Mouse (Mus musculus): ENCODE data around the gene Myo5c. TPM values are rescaled to one million over a fixed set of nuclear protein-coding genes. Genes with fewer than 3 reads are reported as not detected.

Myo5c gene
- polyA plus RNA-seq, 1 experiment from 2014 or later = 1.0 TPM

DNA sequence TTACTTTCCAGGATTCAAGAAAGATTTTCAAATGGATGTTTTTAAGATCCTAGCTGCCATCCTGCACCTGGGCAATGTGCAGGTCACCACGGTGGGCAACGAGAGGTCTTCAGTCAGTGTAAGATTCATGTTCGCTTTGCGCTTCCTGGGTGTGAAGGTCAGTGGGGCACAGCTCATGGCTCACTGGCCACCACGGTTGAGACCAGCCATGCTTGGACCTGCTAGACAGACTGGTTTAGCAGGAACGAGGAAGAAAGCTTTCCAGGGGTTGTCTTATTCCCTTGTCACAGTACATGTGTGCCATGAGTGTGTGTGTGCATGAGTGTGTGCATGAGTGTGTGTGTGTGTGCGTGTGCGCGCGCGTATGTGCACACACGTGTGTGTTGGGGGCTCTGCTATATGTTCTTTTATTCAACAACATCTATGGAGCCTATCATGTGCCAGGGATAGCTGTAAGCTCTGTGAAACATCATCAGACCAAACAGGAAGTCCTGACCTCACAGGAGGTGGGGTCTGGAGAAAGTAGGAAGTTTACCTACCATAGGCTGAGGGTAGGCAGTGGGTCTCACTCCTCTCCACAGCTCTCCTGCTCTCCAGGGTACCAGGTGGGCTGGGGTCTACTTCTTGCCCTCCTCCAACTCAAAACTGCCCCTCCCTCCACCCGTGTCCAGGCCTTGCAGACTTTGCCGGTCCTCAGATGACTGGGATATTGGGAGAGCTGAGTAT lies 24.2 kb downstream of the Myo5c start:
- Histone ChIP-seq H3K9ac (replicated peaks; ENCODE audit: low read length) (no peak overlapping the region), H3K4me2 (ENCODE audit: low read depth, low read length) (no peak overlapping the region), H3K9me3 (replicated peaks; ENCODE audit: control insufficient read depth, low read length) (no peaks in the 10 kb centered on the region), H3K27ac (replicated peaks; ENCODE audit: low read depth, low read length) (no peak overlapping the region), H3K36me3 (replicated peaks; ENCODE audit: control insufficient read depth, insufficient read depth, low read depth, low read length) (no peaks in the 10 kb centered on the region), H3K27me3 (ENCODE audit: control insufficient read depth, insufficient read depth, low read length) (no peaks in the 10 kb centered on the region), H3K4me3 (ENCODE audit: low read depth, low read length) (no peak overlapping the region), H3K4me1 (ENCODE audit: control insufficient read depth, insufficient read depth, low read length) (no peaks in the 10 kb centered on the region; the same call in 1 of the 2 replicates)
- no peak for ATAC-seq (replicated peaks; ENCODE audit: insufficient number of reproducible peaks, low FRiP score, low TSS enrichment, low read depth)
- 86% methylated on average over 14 of the region's 14 CpGs for WGBS
- DNase-seq (ENCODE audit: low spot score) = no peak

DNA sequence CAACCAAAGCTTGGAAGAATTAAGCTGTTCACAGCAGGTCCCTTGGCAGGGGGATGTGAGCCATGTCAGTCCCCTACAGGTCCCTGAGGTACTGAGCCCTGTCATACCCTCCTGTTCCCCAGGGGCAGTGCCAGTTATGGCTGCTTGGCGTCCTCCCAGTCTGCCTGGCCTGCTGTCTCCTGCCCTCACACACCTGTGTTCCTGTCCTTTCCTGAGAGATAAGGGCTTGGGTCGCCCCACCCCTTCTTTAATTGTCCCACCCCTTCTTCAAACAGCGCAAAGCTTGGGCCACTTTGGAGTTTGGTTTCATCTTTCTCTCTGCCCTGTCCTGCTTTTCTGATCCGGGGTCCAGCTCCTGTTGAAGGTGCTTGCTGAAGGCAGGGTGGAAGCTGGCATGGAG lies 27.0 kb downstream of the Myo5c start:
- H3K27ac ChIP-seq (replicated peaks; ENCODE audit: low read depth, low read length) = no peak overlapping the region
- no peak for ATAC-seq (replicated peaks; ENCODE audit: insufficient number of reproducible peaks, low FRiP score, low TSS enrichment, low read depth)
- no peak overlapping the region for H3K4me3 ChIP-seq (ENCODE audit: low read depth, low read length)
- H3K36me3 ChIP-seq (replicated peaks; ENCODE audit: control insufficient read depth, insufficient read depth, low read depth, low read length) = no peaks in the 10 kb centered on the region
- 63% methylated on average over 4 of the region's 4 CpGs for WGBS
- H3K4me2 ChIP-seq (ENCODE audit: low read depth, low read length) = no peak overlapping the region
- no peak overlapping the region for H3K9ac ChIP-seq (replicated peaks; ENCODE audit: low read length)
- no peaks in the 10 kb centered on the region for H3K9me3 ChIP-seq (replicated peaks; ENCODE audit: control insufficient read depth, low read length)
- no peak for DNase-seq (ENCODE audit: low spot score)
- peaks cover 3% of the 10 kb centered on the region; the same call in 1 of the 2 replicates for H3K4me1 ChIP-seq (ENCODE audit: control insufficient read depth, insufficient read depth, low read length)
- H3K27me3 ChIP-seq (ENCODE audit: control insufficient read depth, insufficient read depth, low read length) = no peaks in the 10 kb centered on the region

DNA sequence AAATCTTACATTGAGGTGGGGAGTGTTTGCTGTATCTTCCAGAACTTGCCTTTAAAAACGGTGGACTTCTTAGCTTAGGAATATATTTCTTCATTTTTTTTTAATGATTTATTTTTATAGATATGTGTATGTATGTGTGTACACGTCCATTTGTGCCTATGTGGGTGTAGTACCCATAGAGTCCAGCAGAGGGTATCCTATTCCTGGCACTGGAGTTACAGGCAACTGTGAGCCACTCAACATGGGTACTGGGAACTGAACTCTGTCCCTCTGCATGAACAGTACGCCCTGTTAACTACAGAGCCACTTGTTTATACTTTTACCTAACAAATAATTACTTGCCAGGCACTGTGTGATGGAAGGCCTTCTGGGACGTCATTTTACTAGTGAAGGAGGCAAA lies 27.8 kb downstream of the Myo5c start:
- H3K9ac ChIP-seq (replicated peaks; ENCODE audit: low read length) = no peak overlapping the region
- H3K4me2 ChIP-seq (ENCODE audit: low read depth, low read length) = no peak overlapping the region
- ATAC-seq (replicated peaks; ENCODE audit: insufficient number of reproducible peaks, low FRiP score, low TSS enrichment, low read depth) = no peak
- no peak overlapping the region for H3K4me3 ChIP-seq (ENCODE audit: low read depth, low read length)
- H3K27ac ChIP-seq (replicated peaks; ENCODE audit: low read depth, low read length) = no peak overlapping the region
- no peaks in the 10 kb centered on the region for H3K36me3 ChIP-seq (replicated peaks; ENCODE audit: control insufficient read depth, insufficient read depth, low read depth, low read length)
- no peaks in the 10 kb centered on the region for H3K9me3 ChIP-seq (replicated peaks; ENCODE audit: control insufficient read depth, low read length)
- peak; percentile 26 for DNase-seq (ENCODE audit: low spot score)
- WGBS = 87% methylated on average over 4 of the region's 4 CpGs
- peaks cover 3% of the 10 kb centered on the region; the same call in 1 of the 2 replicates for H3K4me1 ChIP-seq (ENCODE audit: control insufficient read depth, insufficient read depth, low read length)
- no peaks in the 10 kb centered on the region for H3K27me3 ChIP-seq (ENCODE audit: control insufficient read depth, insufficient read depth, low read length)

DNA sequence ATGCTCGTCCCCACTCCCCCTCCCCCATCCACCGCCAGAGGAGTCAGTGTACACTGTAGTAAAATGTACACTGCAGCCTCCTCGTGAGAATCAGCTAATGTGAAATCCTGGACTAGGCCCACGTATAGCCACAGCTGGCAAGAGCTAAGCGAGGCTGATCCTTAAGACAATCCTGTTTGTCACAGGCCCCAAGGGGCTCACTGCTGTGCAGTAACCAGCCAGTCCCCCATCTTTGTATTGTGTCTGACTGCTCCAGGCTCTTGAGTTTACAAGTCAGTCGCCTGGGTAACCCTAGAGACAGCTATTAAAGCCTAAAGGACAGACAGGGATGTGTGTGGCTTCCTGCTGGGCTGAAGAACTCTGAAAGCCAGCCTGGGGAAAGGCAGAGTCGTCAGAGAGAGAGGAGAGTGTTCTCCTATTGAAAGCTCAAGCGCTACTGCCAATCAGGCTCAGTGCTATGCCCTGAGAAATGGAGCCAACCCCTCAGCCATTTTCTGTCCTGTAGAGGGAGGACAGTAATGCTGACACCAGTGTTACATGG lies 29.6 kb downstream of the Myo5c start:
- Histone ChIP-seq H3K4me1 (ENCODE audit: control insufficient read depth, insufficient read depth, low read length) (peaks cover 3% of the 10 kb centered on the region; the same call in 1 of the 2 replicates), H3K9me3 (replicated peaks; ENCODE audit: control insufficient read depth, low read length) (no peaks in the 10 kb centered on the region), H3K36me3 (replicated peaks; ENCODE audit: control insufficient read depth, insufficient read depth, low read depth, low read length) (no peaks in the 10 kb centered on the region), H3K9ac (replicated peaks; ENCODE audit: low read length) (no peak overlapping the region), H3K27me3 (ENCODE audit: control insufficient read depth, insufficient read depth, low read length) (no peaks in the 10 kb centered on the region), H3K4me3 (ENCODE audit: low read depth, low read length) (no peak overlapping the region), H3K4me2 (ENCODE audit: low read depth, low read length) (no peak overlapping the region), H3K27ac (replicated peaks; ENCODE audit: low read depth, low read length) (no peak overlapping the region)
- DNase-seq (ENCODE audit: low spot score) (peak; percentile 43), ATAC-seq (replicated peaks; ENCODE audit: insufficient number of reproducible peaks, low FRiP score, low TSS enrichment, low read depth) (peak; percentile 79)
- WGBS = 11% methylated on average over 8 of the region's 8 CpGs

DNA sequence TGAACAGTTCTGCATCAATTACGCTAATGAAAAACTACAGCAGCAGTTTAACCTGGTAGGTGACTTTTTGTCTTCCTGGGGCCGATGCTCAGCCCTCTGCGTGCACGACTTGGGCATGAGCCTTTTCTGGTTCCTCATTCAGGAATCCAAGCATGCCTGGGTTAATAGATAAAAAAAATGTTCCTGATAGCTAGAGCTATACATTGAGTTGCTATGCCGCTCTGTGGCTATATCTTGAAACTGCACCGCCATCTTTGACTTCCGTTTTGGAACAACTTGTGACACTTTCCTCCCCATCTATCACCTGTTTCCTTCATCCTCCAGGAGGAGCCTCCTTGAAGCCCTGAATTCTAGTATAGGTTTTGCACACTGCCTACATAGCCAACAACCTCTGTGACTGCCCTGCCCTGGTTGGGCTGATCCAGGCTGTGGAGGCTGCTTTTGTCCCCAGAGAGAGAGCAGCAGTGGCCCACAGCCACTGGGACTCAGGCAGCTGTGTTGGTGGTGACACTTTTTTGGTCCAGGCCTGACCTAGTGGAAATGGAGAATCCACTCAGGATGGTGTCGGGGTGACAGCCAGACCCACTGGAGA lies 30.5 kb downstream of the Myo5c start:
- Histone ChIP-seq H3K36me3 (replicated peaks; ENCODE audit: control insufficient read depth, insufficient read depth, low read depth, low read length) (no peaks in the 10 kb centered on the region), H3K4me3 (ENCODE audit: low read depth, low read length) (no peak overlapping the region), H3K9ac (replicated peaks; ENCODE audit: low read length) (no peak overlapping the region), H3K4me1 (ENCODE audit: control insufficient read depth, insufficient read depth, low read length) (peaks cover 3% of the 10 kb centered on the region; the same call in 1 of the 2 replicates), H3K27me3 (ENCODE audit: control insufficient read depth, insufficient read depth, low read length) (no peaks in the 10 kb centered on the region), H3K4me2 (ENCODE audit: low read depth, low read length) (no peak overlapping the region), H3K27ac (replicated peaks; ENCODE audit: low read depth, low read length) (no peak overlapping the region), H3K9me3 (replicated peaks; ENCODE audit: control insufficient read depth, low read length) (no peaks in the 10 kb centered on the region)
- WGBS = 74% methylated on average over 8 of the region's 8 CpGs
- no peak for DNase-seq (ENCODE audit: low spot score)
- no peak for ATAC-seq (replicated peaks; ENCODE audit: insufficient number of reproducible peaks, low FRiP score, low TSS enrichment, low read depth)

DNA sequence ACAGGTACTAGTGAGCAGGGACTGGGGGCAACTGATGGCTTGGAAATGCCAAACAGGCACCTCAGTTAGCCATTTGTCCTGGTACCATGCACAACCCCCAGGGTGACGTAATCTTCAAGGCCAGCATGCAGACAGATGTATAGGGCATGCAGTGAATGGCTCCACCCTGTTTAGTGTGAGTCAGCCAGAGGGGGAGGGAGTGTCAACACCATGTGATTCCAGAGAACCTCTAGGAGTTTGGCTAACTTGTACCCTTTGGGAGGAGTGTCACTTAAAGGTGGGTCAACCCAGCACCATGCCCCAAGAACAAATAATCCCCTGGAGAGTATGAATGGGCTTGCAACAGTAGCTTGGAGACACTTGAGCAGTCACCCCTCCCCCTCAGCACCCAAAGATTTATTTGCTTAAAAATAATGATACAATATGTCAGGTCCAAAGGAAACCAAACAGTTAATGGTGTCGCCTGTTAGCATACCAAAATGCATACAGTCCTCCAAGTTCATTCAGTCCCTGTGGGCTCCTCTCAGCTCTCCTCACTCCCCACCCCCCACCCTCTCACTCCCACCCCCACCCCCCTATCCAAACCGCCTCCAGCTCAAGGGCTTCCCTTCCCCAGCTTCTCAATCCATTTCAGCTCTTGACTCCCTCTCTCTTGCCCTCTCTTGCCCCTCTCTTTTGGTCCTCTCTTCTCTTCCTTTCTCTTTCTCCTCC lies 32.3 kb downstream of the Myo5c start:
- ATAC-seq (replicated peaks; ENCODE audit: insufficient number of reproducible peaks, low FRiP score, low TSS enrichment, low read depth) (no peak), DNase-seq (ENCODE audit: low spot score) (no peak)
- Histone ChIP-seq H3K9ac (replicated peaks; ENCODE audit: low read length) (no peak overlapping the region), H3K4me3 (ENCODE audit: low read depth, low read length) (no peak overlapping the region), H3K27ac (replicated peaks; ENCODE audit: low read depth, low read length) (no peak overlapping the region), H3K36me3 (replicated peaks; ENCODE audit: control insufficient read depth, insufficient read depth, low read depth, low read length) (no peaks in the 10 kb centered on the region), H3K4me1 (ENCODE audit: control insufficient read depth, insufficient read depth, low read length) (peaks cover 3% of the 10 kb centered on the region; the same call in 1 of the 2 replicates), H3K9me3 (replicated peaks; ENCODE audit: control insufficient read depth, low read length) (no peaks in the 10 kb centered on the region), H3K4me2 (ENCODE audit: low read depth, low read length) (no peak overlapping the region), H3K27me3 (ENCODE audit: control insufficient read depth, insufficient read depth, low read length) (no peaks in the 10 kb centered on the region)
- WGBS = 44% methylated on average over 3 of the region's 3 CpGs

DNA sequence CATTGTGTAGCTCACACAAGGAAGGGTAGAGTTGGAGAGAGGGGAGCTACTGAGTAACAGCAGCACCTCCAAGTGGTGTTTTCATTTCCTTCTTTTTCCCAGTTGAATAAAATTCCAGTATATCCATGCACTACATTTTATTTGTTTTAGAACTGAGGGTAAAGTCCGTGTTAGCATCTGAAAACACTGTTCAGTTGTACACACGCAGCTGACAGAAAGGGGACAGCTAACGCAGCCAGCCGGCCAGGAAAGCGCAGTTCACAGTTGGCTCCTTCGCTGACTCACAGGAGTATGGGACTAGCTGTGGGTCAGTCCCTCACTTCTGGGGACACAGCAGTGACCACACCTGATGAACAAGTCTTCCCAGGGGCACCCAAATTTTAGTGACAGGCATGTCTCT lies 35.3 kb downstream of the Myo5c start:
- 76% methylated on average over 6 of the region's 6 CpGs for WGBS
- Histone ChIP-seq H3K27me3 (ENCODE audit: control insufficient read depth, insufficient read depth, low read length) (no peaks in the 10 kb centered on the region), H3K9me3 (replicated peaks; ENCODE audit: control insufficient read depth, low read length) (no peaks in the 10 kb centered on the region), H3K4me2 (ENCODE audit: low read depth, low read length) (no peak overlapping the region), H3K4me3 (ENCODE audit: low read depth, low read length) (no peak overlapping the region), H3K9ac (replicated peaks; ENCODE audit: low read length) (no peak overlapping the region), H3K4me1 (ENCODE audit: control insufficient read depth, insufficient read depth, low read length) (no peaks in the 10 kb centered on the region), H3K27ac (replicated peaks; ENCODE audit: low read depth, low read length) (no peak overlapping the region), H3K36me3 (replicated peaks; ENCODE audit: control insufficient read depth, insufficient read depth, low read depth, low read length) (no peaks in the 10 kb centered on the region)
- DNase-seq (ENCODE audit: low spot score) (no peak), ATAC-seq (replicated peaks; ENCODE audit: insufficient number of reproducible peaks, low FRiP score, low TSS enrichment, low read depth) (no peak)

DNA sequence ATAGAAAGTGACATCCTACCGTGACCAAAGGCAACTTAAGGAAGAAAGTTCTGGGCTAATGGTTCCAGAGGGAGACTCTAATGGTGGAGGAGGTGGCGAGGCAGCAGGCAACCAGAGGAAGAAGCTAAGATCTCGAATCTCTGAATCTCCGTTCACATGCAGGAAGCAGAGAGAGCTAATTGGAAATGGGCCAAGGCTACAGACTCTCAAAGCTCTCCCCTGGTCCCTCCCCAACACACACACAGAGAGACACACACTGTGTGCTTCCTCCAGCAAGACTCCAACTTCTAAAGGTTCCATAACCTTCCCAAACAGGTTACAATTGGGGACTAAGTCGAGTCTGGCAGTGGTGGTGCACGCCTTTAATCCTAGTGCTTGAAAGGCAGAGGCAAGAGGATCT lies 38.6 kb downstream of the Myo5c start:
- Histone ChIP-seq H3K4me3 (ENCODE audit: low read depth, low read length) (no peak overlapping the region), H3K4me1 (ENCODE audit: control insufficient read depth, insufficient read depth, low read length) (no peaks in the 10 kb centered on the region), H3K9ac (replicated peaks; ENCODE audit: low read length) (no peak overlapping the region), H3K9me3 (replicated peaks; ENCODE audit: control insufficient read depth, low read length) (no peaks in the 10 kb centered on the region), H3K4me2 (ENCODE audit: low read depth, low read length) (no peak overlapping the region), H3K27me3 (ENCODE audit: control insufficient read depth, insufficient read depth, low read length) (no peaks in the 10 kb centered on the region), H3K36me3 (replicated peaks; ENCODE audit: control insufficient read depth, insufficient read depth, low read depth, low read length) (no peaks in the 10 kb centered on the region), H3K27ac (replicated peaks; ENCODE audit: low read depth, low read length) (no peak overlapping the region)
- 75% methylated on average over 6 of the region's 6 CpGs for WGBS
- DNase-seq (ENCODE audit: low spot score) = no peak
- ATAC-seq (replicated peaks; ENCODE audit: insufficient number of reproducible peaks, low FRiP score, low TSS enrichment, low read depth) = no peak
